Mouse (Mus musculus): ENCODE data around the gene Gpc1.

The Gpc1 gene

GRCm38 (mm10) chr1:92833987-92834706 lies 2.7 kb downstream of the Gpc1 start:
- DNase-seq (ENCODE audit: low spot score) = peak; percentile 84

- DNase-seq (ENCODE audit: low spot score) = peak; percentile 36
These were observed 6.7 kb downstream of the Gpc1 start for GRCm38 (mm10) chr1:92837931-92838833.

GRCm38 (mm10) chr1:92839211-92839610 lies 7.8 kb downstream of the Gpc1 start:
- DNase-seq (ENCODE audit: low spot score) = no peak

GRCm38 (mm10) chr1:92840231-92840890 lies 8.9 kb downstream of the Gpc1 start:
- peak; percentile 62 for DNase-seq (ENCODE audit: low spot score)

GRCm38 (mm10) chr1:92841427-92841826 lies 10.0 kb downstream of the Gpc1 start:
- DNase-seq (ENCODE audit: low spot score) = peak; percentile 25

GRCm38 (mm10) chr1:92845889-92846288 lies 14.4 kb downstream of the Gpc1 start:
- no peak for DNase-seq (ENCODE audit: low spot score)

- no peak for DNase-seq (ENCODE audit: low spot score)
These were observed 16.7 kb downstream of the Gpc1 start for GRCm38 (mm10) chr1:92847873-92848839.

GRCm38 (mm10) chr1:92849491-92849890 lies 18.0 kb downstream of the Gpc1 start:
- DNase-seq (ENCODE audit: low spot score) = no peak

GRCm38 (mm10) chr1:92849938-92850574 lies 18.6 kb downstream of the Gpc1 start:
- no peak for DNase-seq (ENCODE audit: low spot score)

GRCm38 (mm10) chr1:92852450-92852849 lies 21.0 kb downstream of the Gpc1 start:
- no peak for DNase-seq (ENCODE audit: low spot score)

- no peak for DNase-seq (ENCODE audit: low spot score)
These were observed 30.1 kb downstream of the Gpc1 start for GRCm38 (mm10) chr1:92861503-92861902.

GRCm38 (mm10) chr1:92863268-92863667 lies 31.8 kb downstream of the Gpc1 start:
- DNase-seq (ENCODE audit: low spot score) = no peak

GRCm38 (mm10) chr1:92866170-92866569 lies 34.7 kb downstream of the Gpc1 start:
- DNase-seq (ENCODE audit: low spot score) = no peak

- DNase-seq (ENCODE audit: low spot score) = no peak
These were observed 38.5 kb downstream of the Gpc1 start for GRCm38 (mm10) chr1:92869985-92870384.

GRCm38 (mm10) chr1:92872666-92873065 lies 41.2 kb downstream of the Gpc1 start:
- no peak for DNase-seq (ENCODE audit: low spot score)

- no peak for DNase-seq (ENCODE audit: low spot score)
These were observed 42.6 kb downstream of the Gpc1 start for GRCm38 (mm10) chr1:92874011-92874410.

GRCm38 (mm10) chr1:92875360-92876111 lies 44.1 kb downstream of the Gpc1 start:
- no peak for DNase-seq (ENCODE audit: low spot score)

GRCm38 (mm10) chr1:92877431-92877978 lies 46.1 kb downstream of the Gpc1 start:
- DNase-seq (ENCODE audit: low spot score) = no peak

GRCm38 (mm10) chr1:92878066-92878741 lies 46.8 kb downstream of the Gpc1 start:
- DNase-seq (ENCODE audit: low spot score) = no peak

Measured in adipocyte (in vitro differentiated cells).